Mouse (Mus musculus) cortical plate, adult 2 months (tissue): ENCODE results near the gene Dhx33.

Experiments
- CTCF ChIP-seq: fragments of 200-500 bp; IDR thresholded peaks from 2 replicates; pipeline ENCODE4 v1.5.1; 2011; ENCODE audit warnings: mild to moderate bottlenecking, control low read depth, low read length; ENCODE audit not compliant: insufficient read depth; ENCODE audit errors: extremely low read depth
- POLR2A ChIP-seq: fragments of 200-500 bp; IDR thresholded peaks from 2 replicates; pipeline ENCODE4 v1.6.1; 2011; ENCODE audit warnings: mild to moderate bottlenecking, low read length, control low read depth; ENCODE audit not compliant: insufficient read depth; ENCODE audit errors: extremely low read depth

- TF ChIP-seq CTCF, result no peak
- TF ChIP-seq POLR2A, result no peak
Measured at GRCm38 (mm10) chr11:70973947-70974346, 30.3 kb downstream of the Dhx33 start.
